Mouse (Mus musculus) CH12.LX (cell line): ENCODE measurements around the gene Ap1m2. TPM values are rescaled to one million over a fixed set of nuclear protein-coding genes. Genes with fewer than 3 reads are reported as not detected.
"Not testable (repeated sequence)": the region's sequence is repeated elsewhere in the genome, so short reads cannot be mapped to it uniquely, and the experiment has no call there.

Experiments
- DNase-seq: peaks from one replicate; pipeline ENCODE4 v3.0.0-alpha.2; 2013; ENCODE audit errors: extremely low read depth
- H3K27ac ChIP-seq: 2 replicates; pipeline ENCODE4 v1.5.1; 2012; ENCODE audit warnings: low read depth, mild to moderate bottlenecking, control low read depth, moderate library complexity; ENCODE audit not compliant: insufficient read depth
- H3K27me3 ChIP-seq: replicated peaks from 2 replicates; pipeline ENCODE3; 2012; ENCODE audit warnings: inconsistent platforms
- H3K36me3 ChIP-seq, 2 experiments: replicated peaks in 1 of 2; 2 replicates each; pipeline versions ENCODE3 to v1.6.1; 2012; ENCODE audit warnings: inconsistent platforms in 1 of 2, low read length in 1 of 2, mild to moderate bottlenecking in 1 of 2, mixed read lengths in 1 of 2, moderate library complexity in 1 of 2; ENCODE audit not compliant: control insufficient read depth in 1 of 2, insufficient read depth in 1 of 2
- H3K4me1 ChIP-seq, 2 experiments: 2 replicates each; pipeline ENCODE4 v1.6.1; 2012; ENCODE audit warnings: inconsistent platforms in 1 of 2, moderate library complexity in 1 of 2; ENCODE audit not compliant: insufficient read depth in 2 of 2, control insufficient read depth in 1 of 2
- H3K4me2 ChIP-seq: 2 replicates; pipeline ENCODE4 v1.6.1; 2012; ENCODE audit warnings: low read depth, mild to moderate bottlenecking, control low read depth; ENCODE audit not compliant: poor library complexity, insufficient read depth, severe bottlenecking
- H3K4me3 ChIP-seq, 3 experiments: fragments of 150-350 bp in 1 of 3; sonication (generic) in 1 of 3; replicated peaks in 1 of 3; 2 replicates each; pipeline versions ENCODE3 to v1.5.1; 2011 to 2012; ENCODE audit warnings: low read depth in 2 of 3, low read length in 2 of 3, mild to moderate bottlenecking in 2 of 3, moderate library complexity in 2 of 3, control low read depth in 1 of 3, improper control_type of control experiment in 1 of 3, inconsistent platforms in 1 of 3, mixed read lengths in 1 of 3; ENCODE audit not compliant: poor library complexity in 1 of 3
- H3K79me2 ChIP-seq: replicated peaks from 2 replicates; pipeline ENCODE4 v1.6.1; 2012; ENCODE audit warnings: mild to moderate bottlenecking, moderate library complexity; ENCODE audit not compliant: control insufficient read depth, poor library complexity, insufficient read depth, severe bottlenecking; ENCODE audit errors: extremely low read depth
- H3K9ac ChIP-seq: 2 replicates; pipeline ENCODE4 v1.6.1; 2012; ENCODE audit warnings: low read depth, mild to moderate bottlenecking, control low read depth, moderate library complexity; ENCODE audit not compliant: insufficient read depth
- H3K9me3 ChIP-seq: replicated peaks from 2 replicates; pipeline ENCODE3; 2012; ENCODE audit warnings: low read length, inconsistent platforms, mixed read lengths
- BHLHE40 ChIP-seq: IDR thresholded peaks from 2 replicates; pipeline ENCODE4 v1.6.1; 2011; ENCODE audit warnings: mild to moderate bottlenecking, low read depth, low read length, improper control_type of control experiment
- CHD1 ChIP-seq: IDR thresholded peaks from 2 replicates; pipeline ENCODE4 v1.6.1; 2012; ENCODE audit warnings: low read depth, low read length, improper control_type of control experiment, inconsistent platforms
- CTCF ChIP-seq, 2 experiments: IDR thresholded peaks in 1 of 2; conservative IDR thresholded peaks in 1 of 2; 2 replicates each; pipeline ENCODE4 v1.5.1; 2011 to 2012; ENCODE audit warnings: low read depth in 2 of 2, low read length in 2 of 2, improper control_type of control experiment in 1 of 2, inconsistent platforms in 1 of 2, mild to moderate bottlenecking in 1 of 2, moderate library complexity in 1 of 2
- E2F4 ChIP-seq: IDR thresholded peaks from 2 replicates; pipeline ENCODE4 v1.6.1; 2011; ENCODE audit warnings: low read depth, low read length, improper control_type of control experiment; ENCODE audit not compliant: insufficient replicate concordance
- ETS1 ChIP-seq: conservative IDR thresholded peaks from 2 replicates; pipeline ENCODE4 v1.6.1; 2012; ENCODE audit warnings: low read depth, mild to moderate bottlenecking, inconsistent platforms, low read length, improper control_type of control experiment, moderate library complexity
- GABPA ChIP-seq: IDR thresholded peaks from 2 replicates; pipeline ENCODE4 v1.6.1; 2012; ENCODE audit warnings: low read depth, low read length, improper control_type of control experiment, inconsistent platforms; ENCODE audit not compliant: insufficient replicate concordance
- IRF4 ChIP-seq: IDR thresholded peaks from 2 replicates; pipeline ENCODE4 v1.6.1; 2014; ENCODE audit warnings: low read depth, mild to moderate bottlenecking, inconsistent platforms, low read length, improper control_type of control experiment
- JUN ChIP-seq: IDR thresholded peaks from 2 replicates; pipeline ENCODE4 v1.6.1; 2011; ENCODE audit warnings: low read depth, mild to moderate bottlenecking, low read length, improper control_type of control experiment, moderate library complexity; ENCODE audit not compliant: insufficient read depth
- JUND ChIP-seq: conservative IDR thresholded peaks from 2 replicates; pipeline ENCODE4 v1.6.1; 2011; ENCODE audit warnings: low read depth, low read length, improper control_type of control experiment
- MAFK ChIP-seq: IDR thresholded peaks from 2 replicates; pipeline ENCODE4 v1.6.1; 2011; ENCODE audit warnings: low read length, improper control_type of control experiment; ENCODE audit not compliant: insufficient replicate concordance
- MAZ ChIP-seq: IDR thresholded peaks from 2 replicates; pipeline ENCODE4 v1.6.1; 2012; ENCODE audit warnings: low read depth, mild to moderate bottlenecking, inconsistent platforms, low read length, improper control_type of control experiment, moderate library complexity
- MXI1 ChIP-seq: IDR thresholded peaks from 2 replicates; pipeline ENCODE4 v1.6.1; 2011; ENCODE audit warnings: mild to moderate bottlenecking, low read depth, low read length, improper control_type of control experiment
- NELFE ChIP-seq: IDR thresholded peaks from 2 replicates; pipeline ENCODE4 v1.6.1; 2011; ENCODE audit warnings: low read depth, low read length, improper control_type of control experiment
- NRF1 ChIP-seq: IDR thresholded peaks from 2 replicates; pipeline ENCODE4 v1.6.1; 2014; ENCODE audit warnings: low read depth, mild to moderate bottlenecking, inconsistent platforms, low read length, improper control_type of control experiment, moderate library complexity
- POLR2A ChIP-seq: IDR thresholded peaks from 2 replicates; pipeline ENCODE4 v1.6.1; 2011; ENCODE audit warnings: low read depth, mild to moderate bottlenecking, improper control_type of control experiment, low read length
- RAD21 ChIP-seq: IDR thresholded peaks from 2 replicates; pipeline ENCODE4 v1.6.1; 2011; ENCODE audit warnings: low read depth, mild to moderate bottlenecking, low read length, improper control_type of control experiment, moderate library complexity
- RCOR1 ChIP-seq: conservative IDR thresholded peaks from 2 replicates; pipeline ENCODE4 v1.6.1; 2012; ENCODE audit warnings: low read depth, mild to moderate bottlenecking, inconsistent platforms, low read length, improper control_type of control experiment
- SIN3A ChIP-seq: IDR thresholded peaks from 2 replicates; pipeline ENCODE4 v1.6.1; 2012; ENCODE audit warnings: low read length, improper control_type of control experiment, inconsistent platforms
- SMC3 ChIP-seq: IDR thresholded peaks from 2 replicates; pipeline ENCODE4 v1.6.1; 2011; ENCODE audit warnings: low read depth, low read length, improper control_type of control experiment
- ZMIZ1 ChIP-seq: IDR thresholded peaks from 2 replicates; pipeline ENCODE4 v1.6.1; 2012; ENCODE audit warnings: low read depth, mild to moderate bottlenecking, inconsistent platforms, low read length, improper control_type of control experiment
- ZNF384 ChIP-seq: IDR thresholded peaks from 2 replicates; pipeline ENCODE4 v1.6.1; 2012; ENCODE audit warnings: low read depth, low read length, improper control_type of control experiment, inconsistent platforms
- dilution Hi-C: fragments of 300-500 bp; cut with MboI; formaldehyde crosslinking; loops from 2 replicates; pipeline ENCODE4 v1.14.3; 2020; ENCODE audit warnings: low sequenced_read_pairs; ENCODE audit not compliant: extremely low pct_unique_long_range_greater_than_20kb, extremely low pct_ligation_motif_present
- in situ Hi-C: fragments of 300-500 bp; cut with MboI; formaldehyde crosslinking; loops from 3 replicates; pipeline ENCODE4 v1.14.3; 2019; ENCODE audit warnings: low sequenced_read_pairs, low pct_ligation_motif_present, low pct_unique_long_range_greater_than_20kb, mixed read lengths
- polyA plus RNA-seq: library from polyadenylated mRNA; unstranded; fragments of >175 nt; gene quantifications from 2 replicates; pipeline ENCODE4 v1.2.1, GENCODE M21; 2012; ENCODE audit warnings: low read depth; ENCODE audit not compliant: insufficient read length
- total RNA-seq, 2 experiments: library from RNA; depleted of rRNA; stranded (reverse); fragments of 300-350 nt in 1 of 2; fragments of >200 nt in 1 of 2; gene quantifications; 2 replicates each; pipeline ENCODE4 v1.2.3; 2012 to 2014

Gene Ap1m2
- total and polyA plus RNA-seq, 3 experiments = 0.51 to 2.6 (median 0.51) TPM

- H3K9ac ChIP-seq, in situ Hi-C loops, H3K79me2 ChIP-seq, H3K4me2 ChIP-seq, DNase-seq, H3K27ac ChIP-seq, H3K27me3 ChIP-seq, dilution Hi-C loops, H3K4me3 ChIP-seq, H3K9me3 ChIP-seq: not testable (repeated sequence)
- peaks cover 55 to 77% of the 10 kb centered on the region in 2 experiments for H3K36me3 ChIP-seq
- peaks cover 0 to 17% of the 10 kb centered on the region in 2 experiments; a peak in 3 of 4 replicates for H3K4me1 ChIP-seq
- 0 out of 2 replicates have a peak, but pooled peaks have one; percentile 10 for TF ChIP-seq SMC3
- peak in 1 of 2 experiments; percentile 36; a peak in 2 of 4 replicates for TF ChIP-seq CTCF (conservative IDR thresholded peaks at IDR 0.05 in 1 of 2, IDR thresholded peaks at IDR 0.05 in 1 of 2; ENCODE audit: low read depth in 2 of 2, low read length in 2 of 2)
- peak; percentile 89 for TF ChIP-seq ZNF384
These were observed 42.5 kb downstream of the Ap1m2 start for GRCm38 (mm10) chr9:21269590-21269989.

- H3K9me3 ChIP-seq = no peaks in the 10 kb centered on the region
- no peak for DNase-seq
- in situ Hi-C loops (no loop called here), dilution Hi-C loops (no loop called here)
- H3K79me2 ChIP-seq = peaks cover 6% of the 10 kb centered on the region
- no peak overlapping the region for H3K27ac ChIP-seq
- no peaks in the 10 kb centered on the region for H3K27me3 ChIP-seq
- peaks cover 44 to 64% of the 10 kb centered on the region in 2 experiments for H3K36me3 ChIP-seq
- TF ChIP-seq NELFE (no peak), POLR2A (no peak), GABPA (no peak), MAFK (no peak), E2F4 (no peak), ETS1 (no peak), MXI1 (no peak), NRF1 (no peak), ZMIZ1 (no peak), IRF4 (no peak), BHLHE40 (no peak), SIN3A (no peak), MAZ (no peak), CTCF (conservative IDR thresholded peaks at IDR 0.05 in 1 of 2, IDR thresholded peaks at IDR 0.05 in 1 of 2; ENCODE audit: low read depth in 2 of 2, low read length in 2 of 2) (no peak), RCOR1 (no peak), JUND (no peak), JUN (no peak), CHD1 (no peak), RAD21 (no peak), SMC3 (no peak)
- H3K4me1 ChIP-seq = peaks cover 0 to 22% of the 10 kb centered on the region in 2 experiments; a peak in 3 of 4 replicates
- no peak overlapping the region for H3K9ac ChIP-seq
- H3K4me2 ChIP-seq = no peak overlapping the region
- H3K4me3 ChIP-seq = no peak overlapping the region
These were observed 43.8 kb downstream of the Ap1m2 start for GRCm38 (mm10) chr9:21268305-21268704.
